Mouse (Mus musculus) thymus, postnatal 25 days (tissue): Measurements from ENCODE around the gene Cxcl13.
"Not testable (repeated sequence)": the region's sequence is repeated elsewhere in the genome, so short reads cannot be mapped to it uniquely, and the experiment has no call there.

ENCODE experiments used
- DNase-seq: peaks from one replicate; pipeline ENCODE4 v3.0.0; 2022

The Cxcl13 gene

DNA sequence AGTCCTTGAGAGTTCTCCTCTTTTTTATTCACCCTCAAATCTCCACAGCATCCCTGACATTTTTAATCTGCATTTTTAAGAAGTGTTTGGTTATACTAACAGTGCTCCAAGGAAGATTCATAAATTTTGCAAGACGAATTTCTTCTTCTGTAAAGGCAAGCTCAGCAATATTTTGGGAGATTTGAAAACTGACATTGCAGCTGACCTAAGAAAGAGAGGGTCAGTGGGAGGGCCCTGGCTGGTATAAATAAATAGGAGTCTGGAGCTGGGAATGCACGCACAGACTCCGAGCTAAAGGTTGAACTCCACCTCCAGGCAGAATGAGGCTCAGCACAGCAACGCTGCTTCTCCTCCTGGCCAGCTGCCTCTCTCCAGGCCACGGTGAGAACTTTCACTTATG, at the start of gene Cxcl13:
TSS of gene Cxcl13 (plus strand) at position 301 of the 400 bp plus-strand sequence.
- no peak for DNase-seq

DNA sequence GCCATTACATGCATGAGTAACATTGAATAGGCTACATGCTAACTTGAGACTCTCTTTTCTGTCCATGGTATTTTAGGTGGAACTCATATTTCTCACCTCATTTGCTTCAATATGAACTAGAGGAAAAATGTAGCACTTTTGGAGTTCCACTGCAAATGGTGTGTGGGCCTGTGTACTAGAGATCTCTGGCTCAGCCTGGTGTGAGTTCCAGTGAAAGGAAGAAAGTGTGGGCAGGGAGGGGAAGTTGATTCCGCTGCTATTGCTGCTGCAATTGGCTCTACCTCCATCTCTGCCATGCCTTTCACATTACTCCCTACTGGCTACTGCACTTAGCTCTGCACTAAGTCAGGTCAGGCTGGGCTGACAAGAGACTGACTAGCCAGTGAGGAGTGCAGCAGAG, 45.7 kb upstream of the Cxcl13 start:
- DNase-seq = no peak

DNA sequence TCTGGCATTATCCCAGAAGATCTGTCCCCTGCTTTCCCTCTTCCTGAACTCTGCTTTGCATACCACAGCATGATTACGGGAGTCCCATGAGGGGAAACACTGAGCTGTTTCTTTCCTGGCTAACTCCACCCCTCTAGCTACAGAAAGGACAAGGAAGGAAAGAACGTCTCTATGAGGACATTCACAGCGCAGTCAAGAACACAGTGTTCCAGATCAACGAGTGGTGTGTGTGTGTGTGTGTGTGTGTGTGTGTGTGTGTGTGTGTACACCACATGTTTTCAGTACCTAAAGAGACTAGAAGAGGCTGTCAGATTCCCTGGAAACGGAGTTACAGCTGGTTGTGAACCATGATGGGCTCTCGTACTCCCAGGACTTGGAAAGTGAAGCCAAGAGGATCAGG, 38.3 kb upstream of the Cxcl13 start:
- DNase-seq = no peak

DNA sequence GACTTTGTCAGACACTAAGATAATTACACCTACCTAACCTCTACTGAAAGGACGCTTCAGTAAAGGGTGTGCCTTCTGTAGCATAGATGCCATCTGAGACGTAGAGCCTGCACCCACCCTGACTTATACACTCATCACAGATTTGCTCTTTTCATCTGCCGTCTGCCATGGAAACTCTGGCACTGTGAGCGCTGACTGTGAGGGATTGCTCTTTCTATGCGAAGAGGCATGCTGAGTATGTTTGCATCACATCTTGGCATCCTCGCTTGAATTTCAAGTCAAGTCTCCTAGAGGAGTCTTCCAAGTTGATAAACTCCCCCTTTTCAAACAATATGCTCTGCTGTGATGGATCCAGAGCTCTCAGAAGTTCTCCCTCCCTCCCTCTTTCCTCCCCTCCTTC, 32.7 kb upstream of the Cxcl13 start:
- DNase-seq = no peak

DNA sequence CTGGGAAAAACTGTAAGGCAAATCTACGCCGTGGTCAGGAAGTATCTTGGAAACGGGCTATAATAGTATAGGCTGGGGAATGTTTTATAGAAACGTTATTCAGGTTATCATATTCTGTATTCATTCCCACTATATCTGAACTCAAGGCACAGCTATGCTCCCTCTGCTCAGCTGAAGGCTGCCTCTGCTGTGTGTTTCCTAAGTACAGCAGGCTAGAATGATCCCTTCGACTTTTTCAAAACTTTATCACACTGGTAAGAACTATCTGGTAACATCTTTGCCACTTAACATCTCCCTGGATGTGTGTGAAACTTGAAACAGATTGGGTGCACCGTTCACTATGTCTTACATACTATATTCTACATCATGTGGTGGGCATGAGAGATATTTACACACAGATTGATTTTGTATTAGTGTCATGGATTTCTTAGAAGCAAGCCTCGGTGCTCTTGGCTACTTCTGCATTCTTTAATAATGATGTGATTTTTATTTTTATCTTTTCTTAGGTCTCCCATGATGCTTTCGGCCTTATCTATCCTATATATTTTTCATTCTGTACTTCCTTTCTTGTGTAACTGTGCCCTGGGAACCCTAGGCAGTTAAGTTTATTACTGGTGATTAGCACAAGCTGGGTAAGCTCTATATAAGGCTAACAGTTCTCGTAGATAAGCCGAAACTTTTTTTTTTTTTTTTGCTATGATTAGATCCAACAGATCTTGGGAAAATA, 31.4 kb upstream of the Cxcl13 start:
- no peak for DNase-seq

DNA sequence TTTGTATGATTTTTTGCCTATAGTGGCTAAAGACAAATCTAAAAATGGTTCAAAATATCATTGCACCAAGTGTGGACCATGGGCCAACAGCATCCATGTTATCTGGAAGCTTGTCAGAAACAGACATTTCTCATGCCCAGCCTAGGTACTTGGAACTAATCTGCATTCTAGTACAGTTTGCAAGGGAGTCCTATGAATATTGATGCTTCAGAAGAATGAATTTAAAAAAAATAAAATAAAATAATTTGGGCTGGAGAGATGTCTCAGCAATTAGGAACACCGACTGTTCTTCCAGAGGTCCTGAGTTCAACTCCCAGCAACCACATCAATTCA, 30.9 kb upstream of the Cxcl13 start:
- DNase-seq = no peak

DNA sequence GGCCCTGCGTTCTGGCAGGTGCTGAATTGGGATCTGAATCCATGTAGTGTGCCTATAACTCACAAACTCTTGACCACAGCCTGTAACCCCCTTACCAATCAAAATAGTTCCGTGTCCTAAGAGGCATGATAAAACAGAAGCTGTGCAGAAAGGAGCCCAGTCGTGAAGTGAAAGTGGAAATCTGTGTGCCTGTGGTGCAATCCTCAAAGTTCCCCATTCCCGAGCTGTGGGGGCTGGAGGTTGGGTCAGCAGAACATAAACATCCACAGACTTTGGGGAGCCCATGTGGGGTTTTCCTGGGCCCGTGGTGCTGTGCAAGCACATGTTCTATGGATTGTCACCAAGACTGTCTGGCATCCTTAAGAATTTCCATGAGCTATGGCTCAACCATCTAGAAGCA, 21.7 kb upstream of the Cxcl13 start:
- no peak for DNase-seq

DNA sequence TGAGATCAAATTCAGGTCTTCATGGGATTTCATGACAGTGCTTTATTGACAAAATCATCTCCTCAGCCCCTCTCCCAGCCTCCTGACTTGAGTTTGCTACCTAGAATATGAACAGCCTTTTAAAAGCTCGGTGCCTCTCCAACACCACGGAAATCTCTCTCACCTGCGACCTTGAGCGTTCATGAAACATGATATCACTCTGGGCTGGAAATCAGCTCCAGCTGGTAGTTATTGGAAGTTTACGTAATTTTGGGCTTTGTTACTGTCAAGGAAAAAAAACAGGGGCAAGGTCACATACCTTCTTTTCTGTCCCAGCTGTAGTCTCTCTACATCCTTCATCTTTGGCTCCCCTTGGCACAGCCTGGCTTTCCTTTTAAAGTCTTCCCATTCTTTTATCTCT, 20.7 kb upstream of the Cxcl13 start:
- DNase-seq = no peak

DNA sequence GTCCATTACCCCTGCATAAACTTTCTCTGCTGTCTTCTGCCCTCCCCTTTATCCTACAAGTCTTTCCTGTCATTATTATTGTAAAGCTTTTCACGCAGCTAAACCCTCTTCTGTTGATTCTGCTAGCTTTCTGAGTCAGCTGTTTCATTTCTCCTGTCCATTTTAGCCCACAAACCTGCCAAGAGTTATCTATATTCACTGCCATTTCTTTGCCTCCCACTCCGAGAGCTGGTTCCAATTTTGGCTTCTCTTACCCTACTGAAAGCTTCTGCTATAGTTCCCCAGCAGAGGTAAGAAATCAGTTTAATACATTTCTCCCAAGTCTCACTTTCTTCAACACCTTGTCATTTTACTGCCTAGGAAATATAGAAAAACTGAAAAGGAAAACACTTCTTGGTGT, 19.6 kb upstream of the Cxcl13 start:
- DNase-seq = no peak

DNA sequence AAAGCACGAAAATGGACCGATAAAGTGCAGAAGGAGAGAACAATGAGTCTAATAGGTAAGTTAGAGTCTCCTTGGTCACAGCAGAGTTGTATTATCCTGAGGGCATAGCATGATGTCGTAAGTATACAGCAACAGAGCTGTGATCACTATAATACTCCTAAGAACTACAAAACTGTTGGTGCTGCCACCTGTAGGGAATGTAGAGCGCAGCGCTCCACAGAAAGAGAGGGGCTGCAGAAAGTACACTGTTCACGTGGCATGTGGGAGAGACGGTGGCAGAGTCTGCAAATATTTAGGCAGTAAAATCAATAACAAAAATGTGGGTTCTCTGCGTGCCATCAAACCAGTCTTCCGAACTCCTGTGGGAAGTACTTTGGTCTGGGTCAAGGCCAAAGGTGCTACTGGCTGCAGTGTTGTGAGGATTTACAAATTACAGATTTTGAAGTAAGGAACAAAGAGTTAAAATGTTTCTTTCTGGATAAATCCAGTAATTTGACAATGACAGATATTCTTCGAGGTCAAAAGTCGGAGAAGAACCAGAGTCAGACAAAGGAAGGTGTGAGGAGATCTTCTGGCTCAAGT, 18.6 kb upstream of the Cxcl13 start:
- no peak for DNase-seq

DNA sequence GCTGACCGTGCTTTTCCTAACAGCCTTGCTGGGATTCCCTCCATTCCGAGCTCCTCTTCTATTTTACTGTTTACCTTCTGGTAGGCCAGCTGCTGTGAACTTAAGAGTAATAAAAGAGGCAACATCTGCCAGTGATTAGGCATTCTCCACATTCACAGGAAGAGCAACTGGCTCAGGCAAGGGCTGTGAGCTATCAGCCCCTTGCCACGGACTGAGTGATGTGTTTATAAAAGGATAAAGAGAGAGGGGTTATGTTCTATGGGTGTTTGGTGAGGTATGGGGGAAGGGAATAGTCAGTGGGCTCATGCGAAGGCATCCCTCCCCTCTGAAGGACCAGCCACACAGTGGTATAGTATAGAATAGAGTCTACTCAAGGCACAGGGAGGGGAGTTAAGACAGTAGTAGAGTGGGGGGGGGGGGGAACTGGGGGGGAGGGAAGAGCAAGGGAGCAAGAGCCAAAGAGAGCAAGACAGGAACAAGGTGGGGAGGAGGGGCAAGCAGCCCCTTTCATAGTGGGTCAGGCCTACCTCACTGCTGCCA, 16.0 kb upstream of the Cxcl13 start:
- DNase-seq = no peak

DNA sequence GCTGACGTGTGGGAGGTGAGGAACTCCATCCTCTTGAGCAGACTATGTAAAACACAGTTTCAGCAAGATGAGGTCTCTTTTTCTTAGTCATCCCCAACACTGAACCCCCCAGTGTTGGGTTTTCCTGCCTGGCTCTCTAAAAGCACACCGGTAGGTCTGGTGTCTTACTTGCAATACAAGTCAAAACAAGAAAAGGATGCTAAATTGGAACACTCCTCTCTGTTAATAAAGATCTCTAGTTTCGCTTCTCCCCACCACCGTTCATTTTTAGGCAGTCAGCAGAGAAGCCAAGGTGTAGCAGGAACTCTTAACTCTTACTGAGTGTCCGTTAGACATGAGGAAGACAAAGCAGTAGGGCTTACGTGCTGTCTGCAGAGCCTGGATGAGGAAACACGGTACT, 15.2 kb upstream of the Cxcl13 start:
- no peak for DNase-seq

DNA sequence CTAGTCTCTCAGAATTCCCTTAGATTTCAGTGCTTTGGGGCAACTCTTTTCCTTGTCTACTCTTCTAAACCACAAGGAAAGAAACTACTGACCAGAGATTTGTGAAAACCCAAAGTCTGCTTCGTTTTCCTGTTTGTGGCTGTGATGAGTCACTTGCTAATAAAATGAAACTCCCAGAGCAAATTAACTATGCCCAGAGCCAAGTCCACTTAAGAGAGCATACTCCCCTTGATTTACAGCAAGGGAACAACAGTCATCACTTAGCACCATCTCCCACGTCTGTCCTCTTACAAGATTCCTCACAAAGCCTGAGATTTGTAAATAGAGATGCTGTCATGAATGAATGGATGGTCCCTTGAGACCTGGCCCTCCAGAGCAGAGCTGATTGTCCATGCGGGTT, 11.6 kb upstream of the Cxcl13 start:
- no peak for DNase-seq

DNA sequence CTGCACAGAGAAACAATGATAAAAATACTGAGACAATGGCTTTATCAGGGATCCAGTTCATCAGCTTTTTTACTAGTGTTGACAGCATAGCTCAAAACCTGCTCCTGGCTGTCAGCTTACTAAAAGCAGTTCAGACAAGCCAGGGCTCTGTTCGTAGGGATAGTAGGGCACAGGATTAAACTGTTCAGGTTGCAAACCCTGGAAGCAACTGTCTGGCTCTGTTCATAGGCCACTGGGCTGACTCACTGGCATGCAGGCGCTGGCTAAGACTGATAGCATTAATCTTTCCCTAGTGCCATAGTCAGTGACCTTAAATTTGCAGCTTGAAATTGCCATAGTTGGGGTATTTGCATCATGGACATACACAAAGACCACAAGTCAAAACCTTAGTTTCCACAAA, 10.4 kb upstream of the Cxcl13 start:
- no peak for DNase-seq

DNA sequence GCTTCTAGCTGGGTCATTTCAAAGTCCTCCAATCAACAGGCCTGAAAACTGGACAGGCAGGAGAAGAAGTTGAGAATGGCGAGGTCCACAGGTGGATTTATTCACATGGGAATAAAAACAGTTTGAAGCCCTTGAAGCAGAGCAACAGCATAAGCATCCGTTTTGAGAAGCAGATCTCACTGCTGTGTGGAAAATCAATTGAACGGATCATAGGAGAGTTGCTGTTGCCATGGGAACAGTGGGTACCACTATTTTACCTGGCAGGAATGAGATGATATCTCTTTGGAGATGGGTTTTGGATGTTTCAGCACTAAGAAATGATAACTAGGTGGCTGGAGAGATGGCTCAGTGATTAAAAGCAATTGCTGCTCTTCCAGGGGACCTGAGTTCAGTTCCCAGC, 8.1 kb upstream of the Cxcl13 start:
- no peak for DNase-seq

DNA sequence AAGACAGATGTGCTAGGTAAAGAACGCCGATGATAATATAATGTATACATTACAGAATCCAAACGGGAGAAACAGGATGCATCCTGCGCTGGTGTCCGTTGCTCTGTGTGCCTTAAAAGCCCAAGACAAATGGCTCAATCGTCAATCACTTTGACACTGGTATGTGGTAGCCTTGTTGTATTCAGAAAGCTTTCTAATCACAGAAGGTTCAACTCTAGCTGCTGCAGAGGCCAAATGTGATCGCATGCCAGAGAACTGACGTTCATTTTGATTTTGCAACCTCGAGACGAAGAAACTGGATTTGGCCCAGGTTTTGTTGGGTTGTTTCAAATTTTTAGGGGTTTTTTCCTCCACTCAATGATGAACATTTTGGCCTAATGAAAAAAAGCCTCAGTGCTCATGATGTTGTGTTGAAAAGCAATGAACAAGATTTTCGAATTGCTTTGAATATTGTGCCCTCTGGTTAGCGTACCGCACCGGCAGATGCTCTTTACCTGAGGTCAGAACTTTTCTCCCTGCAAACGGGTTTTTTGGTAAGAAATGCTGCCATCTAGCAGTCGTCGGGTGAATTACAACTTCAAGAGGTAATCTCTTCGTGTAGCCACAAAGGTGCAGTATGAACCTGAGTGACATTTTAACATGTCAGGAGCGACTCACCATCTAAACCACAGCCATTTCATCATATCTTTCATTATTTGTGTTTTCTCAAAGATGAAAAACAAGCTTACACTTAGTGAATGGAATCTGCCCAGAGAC, 6.6 kb upstream of the Cxcl13 start:
- peak; percentile 49 for DNase-seq

DNA sequence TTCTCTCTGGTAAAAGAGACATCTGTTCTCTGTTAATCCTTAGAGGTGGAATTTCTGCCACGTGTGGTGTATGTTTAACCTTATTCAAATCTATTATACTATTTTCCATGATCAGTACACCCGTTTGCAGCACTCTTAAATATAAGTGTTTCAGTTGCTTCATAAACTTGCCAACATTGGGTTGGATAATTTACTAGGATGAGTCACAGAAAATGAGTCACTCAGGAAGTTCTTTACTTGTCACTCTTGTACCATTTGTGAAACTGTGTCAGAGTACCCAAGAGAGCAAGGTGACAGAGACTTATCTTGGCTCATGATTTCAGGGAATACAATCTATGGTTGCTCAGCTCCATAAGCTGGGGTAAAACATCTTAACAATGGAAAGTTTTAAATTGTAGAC, 8.2 kb downstream of the Cxcl13 start:
- DNase-seq = no peak

DNA sequence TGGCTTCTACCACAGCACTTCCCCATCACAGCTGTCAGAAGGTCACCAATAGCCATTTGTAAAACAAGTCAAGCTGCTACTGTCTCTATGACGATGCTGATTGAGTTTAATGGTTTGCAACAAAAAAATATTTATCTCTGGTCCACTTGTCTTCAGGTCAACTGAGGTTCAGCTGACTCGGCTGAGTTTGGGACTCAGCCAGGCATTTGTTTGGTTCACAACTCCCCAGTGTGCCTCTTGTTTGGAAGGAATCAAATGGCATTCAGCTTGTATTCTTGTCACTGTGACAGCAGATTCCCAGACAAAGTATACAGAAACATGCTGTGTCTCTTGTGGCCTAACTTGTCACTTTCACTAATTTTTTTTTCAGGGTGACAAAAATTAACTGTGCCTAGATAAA, 9.9 kb downstream of the Cxcl13 start:
- no peak for DNase-seq

DNA sequence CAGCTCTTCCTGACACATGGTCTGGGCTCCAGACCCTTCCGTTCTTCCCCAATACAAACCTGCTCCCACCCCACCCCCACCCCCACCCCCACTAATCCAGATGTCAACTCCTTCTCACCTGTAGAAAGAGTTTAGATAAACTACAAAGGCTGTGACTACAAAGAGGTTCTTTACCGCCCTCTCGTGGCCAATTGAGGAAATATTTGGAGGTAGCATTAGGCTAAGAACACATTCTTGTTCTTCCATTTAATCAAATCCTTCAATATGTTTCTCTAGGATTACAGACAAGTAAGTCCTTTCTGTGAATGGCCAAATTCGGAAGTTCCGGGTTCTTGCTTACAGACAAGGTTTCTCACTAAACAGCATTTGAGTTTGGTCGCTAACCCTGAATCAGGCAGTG, 14.1 kb downstream of the Cxcl13 start:
- peak; percentile 36 for DNase-seq

DNA sequence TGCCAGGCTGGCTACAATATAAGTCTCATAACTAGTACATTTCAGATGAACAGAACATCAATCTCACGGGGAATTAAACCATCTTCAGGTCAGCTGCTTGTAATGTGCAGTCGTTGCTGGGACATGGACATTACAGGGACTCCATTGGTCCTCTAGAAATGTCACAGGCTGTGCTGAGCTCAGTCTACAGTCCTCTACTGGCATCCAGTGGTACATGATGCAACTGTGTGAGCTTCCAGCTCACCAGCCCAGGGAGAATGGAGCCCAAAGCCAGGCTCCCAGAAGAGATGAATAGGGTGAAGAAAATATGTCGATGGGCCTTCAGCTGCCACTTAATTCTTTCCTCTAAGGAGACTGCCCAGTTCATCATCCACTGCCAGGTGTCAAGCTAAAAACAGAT, 15.5 kb downstream of the Cxcl13 start:
- no peak for DNase-seq

DNA sequence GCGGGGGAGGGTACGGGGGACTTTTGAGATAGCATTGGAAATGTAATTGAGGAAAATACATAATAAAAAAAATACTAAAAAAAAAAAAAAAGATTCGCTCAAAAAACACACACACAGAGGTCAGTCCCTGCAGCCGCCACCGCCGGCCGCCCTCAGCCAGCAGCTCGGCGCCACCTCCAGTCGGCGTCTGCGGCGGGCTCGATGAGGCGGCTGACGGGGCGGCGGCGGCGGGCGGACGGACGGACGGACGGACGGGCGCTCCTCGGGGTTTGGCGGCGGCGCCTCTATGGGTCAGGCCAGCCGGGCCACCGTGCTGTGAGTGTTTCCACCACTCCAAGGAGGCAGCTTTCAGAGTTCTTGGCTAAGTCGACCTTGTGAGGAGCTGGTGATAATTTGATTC, 17.1 kb downstream of the Cxcl13 start:
- not testable (repeated sequence) for DNase-seq

DNA sequence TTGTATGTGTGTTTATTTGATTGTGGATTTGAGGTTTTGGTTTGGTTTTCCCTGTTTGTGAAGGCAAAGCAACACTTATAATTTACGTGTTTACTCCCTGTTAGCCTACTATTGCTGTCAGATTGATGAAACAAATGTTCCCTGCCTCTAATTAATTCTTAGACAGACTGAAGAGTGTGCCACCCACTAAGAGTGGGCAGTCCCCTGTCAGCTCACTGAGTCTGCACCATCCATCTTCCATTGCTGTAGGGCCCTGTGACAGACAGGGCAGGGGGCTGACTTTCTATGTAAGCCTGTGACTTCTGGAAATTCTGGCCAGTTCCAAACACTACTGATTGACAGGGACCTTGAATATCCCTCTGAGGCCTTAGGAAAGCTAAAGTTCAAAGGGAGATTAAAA, 19.5 kb downstream of the Cxcl13 start:
- no peak for DNase-seq

DNA sequence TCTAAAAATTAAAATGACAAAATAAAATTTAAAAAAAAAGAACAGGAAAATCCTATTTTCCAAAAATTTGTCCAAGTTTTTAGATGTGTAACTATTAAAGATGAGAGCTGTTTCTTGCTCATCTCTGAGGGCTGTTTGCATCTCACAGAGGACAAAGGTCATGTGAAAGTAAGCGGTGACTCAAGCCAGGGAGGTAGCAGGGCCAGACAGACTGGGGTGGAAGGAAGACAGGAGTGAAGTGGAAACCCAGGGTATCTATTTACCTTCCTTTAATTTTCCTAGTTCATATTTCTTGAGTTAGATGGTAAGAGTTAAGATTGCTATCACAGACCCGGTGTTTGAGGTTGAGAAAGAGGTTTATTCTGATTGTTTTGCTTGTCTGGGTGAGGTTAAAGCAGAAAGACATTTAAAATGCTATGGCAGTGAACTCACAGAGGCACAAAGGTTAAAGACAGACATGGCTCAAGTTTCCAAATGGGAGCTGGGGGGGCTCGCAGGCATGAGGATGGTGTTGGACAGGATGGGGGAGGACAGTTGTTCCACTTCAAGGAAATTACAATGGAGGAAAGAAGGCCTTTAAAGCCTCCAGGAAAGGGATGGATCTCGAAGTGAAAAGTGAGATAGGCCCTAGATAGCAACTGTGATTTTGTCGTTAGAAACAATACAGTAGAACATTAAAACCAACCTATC, 27.2 kb downstream of the Cxcl13 start:
- no peak for DNase-seq
